Mouse (Mus musculus) erythroblast, embryonic 14.5 days (primary cell): ENCODE results near the gene Nfia. TPM values are rescaled to one million over a fixed set of nuclear protein-coding genes. Genes with fewer than 3 reads are reported as not detected.

Experiments used
- H3K27me3 ChIP-seq: 2 replicates; pipeline ENCODE4 v1.6.1; 2012; ENCODE audit warnings: inconsistent platforms; ENCODE audit not compliant: control insufficient read depth
- H3K36me3 ChIP-seq: 2 replicates; pipeline ENCODE4 v1.6.1; 2012; ENCODE audit warnings: mild to moderate bottlenecking, inconsistent platforms; ENCODE audit not compliant: control insufficient read depth
- H3K4me1 ChIP-seq: 2 replicates; pipeline ENCODE4 v1.6.1; 2012; ENCODE audit warnings: inconsistent platforms; ENCODE audit not compliant: control insufficient read depth
- H3K4me3 ChIP-seq: replicated peaks from 2 replicates; pipeline ENCODE3; 2012; ENCODE audit warnings: moderate library complexity, mild to moderate bottlenecking, inconsistent platforms
- H3K9me3 ChIP-seq: 2 replicates; pipeline ENCODE4 v1.6.1; 2012; ENCODE audit warnings: low read length, inconsistent platforms, mixed read lengths; ENCODE audit not compliant: control insufficient read depth
- GATA1 ChIP-seq: IDR thresholded peaks from 2 replicates; pipeline ENCODE4 v1.6.1; 2012; ENCODE audit warnings: low read length, inconsistent platforms, mixed read lengths
- TAL1 ChIP-seq: IDR thresholded peaks from 3 replicates; pipeline ENCODE4 v1.6.1; 2012; ENCODE audit warnings: low read length, inconsistent platforms, mixed read lengths
- polyA plus RNA-seq: library from polyadenylated mRNA; stranded (reverse); fragments of >175 nt; gene quantifications from 2 replicates; pipeline ENCODE4 v1.2.3, GENCODE M21; 2012

Nfia gene
- polyA plus RNA-seq, 1 experiment: 0.08 TPM

GRCm38 (mm10) chr4:98091901-98092472 is 319.5 kb downstream of the Nfia start:
- TF ChIP-seq GATA1 (no peak), TAL1 (no peak)
- Histone ChIP-seq H3K27me3 (peaks cover 4% of the 10 kb centered on the region), H3K4me1 (peaks cover 2% of the 10 kb centered on the region; the same call in 1 of the 2 replicates), H3K36me3 (no peaks in the 10 kb centered on the region), H3K4me3 (no peak overlapping the region), H3K9me3 (no peaks in the 10 kb centered on the region)

- Histone ChIP-seq H3K36me3 (no peaks in the 10 kb centered on the region), H3K9me3 (no peaks in the 10 kb centered on the region), H3K27me3 (peaks cover 4% of the 10 kb centered on the region), H3K4me1 (peaks cover 13% of the 10 kb centered on the region), H3K4me3 (no peak overlapping the region)
- TF ChIP-seq TAL1 (no peak), GATA1 (no peak)
Observed at GRCm38 (mm10) chr4:98094112-98094805, 321.7 kb downstream of the Nfia start.

- H3K4me1 ChIP-seq: peaks cover 13% of the 10 kb centered on the region
- H3K36me3 ChIP-seq: no peaks in the 10 kb centered on the region
- H3K4me3 ChIP-seq: no peak overlapping the region
- no peaks in the 10 kb centered on the region for H3K9me3 ChIP-seq
- TF ChIP-seq TAL1: no peak
- TF ChIP-seq GATA1: no peak
- peaks cover 4% of the 10 kb centered on the region for H3K27me3 ChIP-seq
Observed at GRCm38 (mm10) chr4:98095060-98095459, 322.5 kb downstream of the Nfia start.

- Histone ChIP-seq H3K4me3 (no peak overlapping the region), H3K9me3 (no peaks in the 10 kb centered on the region), H3K27me3 (peaks cover 4% of the 10 kb centered on the region), H3K4me1 (peaks cover 13% of the 10 kb centered on the region), H3K36me3 (no peaks in the 10 kb centered on the region)
- TF ChIP-seq GATA1 (no peak), TAL1 (no peak)
Observed at GRCm38 (mm10) chr4:98097013-98097566, 324.6 kb downstream of the Nfia start.

- peaks cover 4% of the 10 kb centered on the region for H3K27me3 ChIP-seq
- no peak for TF ChIP-seq TAL1
- TF ChIP-seq GATA1: no peak
Observed at GRCm38 (mm10) chr4:98098663-98099062, 326.1 kb downstream of the Nfia start.

GRCm38 (mm10) chr4:98099433-98099832 is 326.9 kb downstream of the Nfia start:
- TF ChIP-seq TAL1: no peak
- TF ChIP-seq GATA1: no peak
- Histone ChIP-seq H3K4me1 (peaks cover 12% of the 10 kb centered on the region), H3K27me3 (peaks cover 2% of the 10 kb centered on the region), H3K4me3 (no peak overlapping the region), H3K9me3 (no peaks in the 10 kb centered on the region), H3K36me3 (no peaks in the 10 kb centered on the region)

More at GRCm38 (mm10) chr4:98098663-98099062, 326.1 kb downstream of the Nfia start:
- Histone ChIP-seq H3K9me3 (no peaks in the 10 kb centered on the region), H3K36me3 (no peaks in the 10 kb centered on the region), H3K4me3 (no peak overlapping the region), H3K4me1 (peaks cover 13% of the 10 kb centered on the region)

- peaks cover 1% of the 10 kb centered on the region for H3K27me3 ChIP-seq
- TF ChIP-seq GATA1 (no peak), TAL1 (no peak)
- H3K4me3 ChIP-seq: no peak overlapping the region
- no peaks in the 10 kb centered on the region for H3K9me3 ChIP-seq
- H3K4me1 ChIP-seq: peaks cover 12% of the 10 kb centered on the region
- H3K36me3 ChIP-seq: no peaks in the 10 kb centered on the region
Observed at GRCm38 (mm10) chr4:98101153-98102096, 328.9 kb downstream of the Nfia start.

GRCm38 (mm10) chr4:98102625-98103336 is 330.2 kb downstream of the Nfia start:
- Histone ChIP-seq H3K36me3 (no peaks in the 10 kb centered on the region), H3K4me1 (peaks cover 10% of the 10 kb centered on the region), H3K27me3 (peaks cover 12% of the 10 kb centered on the region), H3K9me3 (no peaks in the 10 kb centered on the region), H3K4me3 (no peak overlapping the region)
- TF ChIP-seq TAL1 (no peak), GATA1 (no peak)
